Mouse (Mus musculus) lung, postnatal 0 days (tissue): ENCODE results near the gene Gfra1.

Experiments
- CTCF ChIP-seq: IDR thresholded peaks from 2 replicates; pipeline ENCODE4 v1.5.1; 2016; ENCODE audit warnings: antibody characterized with exemption, mild to moderate bottlenecking
- EP300 ChIP-seq: IDR thresholded peaks from 2 replicates; pipeline ENCODE4 v1.6.1; 2016; ENCODE audit warnings: antibody characterized with exemption, mild to moderate bottlenecking, control low read depth

DNA sequence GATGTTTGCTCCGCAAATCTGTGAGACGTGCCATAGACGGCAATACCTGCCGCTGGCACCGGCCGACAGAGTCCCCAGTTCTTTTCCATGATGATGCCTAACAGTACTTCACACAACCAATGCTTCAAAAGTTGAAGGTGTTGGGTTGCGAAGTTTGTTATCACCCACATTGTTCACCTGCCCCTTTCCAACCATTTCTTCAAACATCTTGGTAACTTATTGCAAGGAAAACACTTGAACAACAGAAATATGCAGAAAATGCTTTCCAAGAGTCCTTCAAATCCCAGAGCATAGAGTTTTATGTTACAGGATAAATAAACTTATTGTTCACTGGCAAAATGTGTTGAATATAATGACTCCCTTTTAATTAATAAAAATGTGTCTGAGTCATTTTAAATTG, 73.2 kb downstream of the Gfra1 start:
- TF ChIP-seq CTCF (no peak), EP300 (peak; percentile 89)
